Mouse (Mus musculus) c-Kit-negative CD71-positive TER-119-positive erythroid progenitor cells, embryonic 14.5 days (primary cell): ENCODE measurements at regions not wholly inside any gene's neighbourhood (a gene's known extent, or its start where the extent isn't known, plus 50 kb on each side); places are given as distances from the start of the nearest gene placed in this dataset.

Source experiments
- DNase-seq: peaks from one replicate; pipeline ENCODE4 v3.0.0-alpha.2; 2013; ENCODE audit warnings: low read depth, low spot score

- DNase-seq, result no peak
These were observed 77.5 kb upstream of the Gadd45a start for GRCm38 (mm10) chr6:67114753-67115152.

GRCm38 (mm10) chr6:67113686-67114278 is 76.5 kb upstream of the Gadd45a start:
- no peak for DNase-seq

- DNase-seq, result no peak
These were observed 76.0 kb upstream of the Gadd45a start for GRCm38 (mm10) chr6:67113261-67113660.

GRCm38 (mm10) chr6:67112311-67112710 is 75.1 kb upstream of the Gadd45a start:
- no peak for DNase-seq

- DNase-seq, result no peak
These were observed 74.3 kb upstream of the Gadd45a start for GRCm38 (mm10) chr6:67111581-67111980.

- DNase-seq, result no peak
These were observed 73.1 kb upstream of the Gadd45a start for GRCm38 (mm10) chr6:67110391-67110790.

GRCm38 (mm10) chr6:67109774-67110173 is 72.5 kb upstream of the Gadd45a start:
- no peak for DNase-seq

GRCm38 (mm10) chr6:67107517-67107916 is 70.3 kb upstream of the Gadd45a start:
- DNase-seq, result no peak

GRCm38 (mm10) chr6:67106493-67106892 is 69.2 kb upstream of the Gadd45a start:
- no peak for DNase-seq

GRCm38 (mm10) chr6:67105386-67105785 is 68.1 kb upstream of the Gadd45a start:
- no peak for DNase-seq

GRCm38 (mm10) chr6:67104205-67104604 is 66.9 kb upstream of the Gadd45a start:
- DNase-seq, result no peak

GRCm38 (mm10) chr6:67102541-67103134 is 65.4 kb upstream of the Gadd45a start:
- DNase-seq, result no peak

- DNase-seq, result no peak
These were observed 64.8 kb upstream of the Gadd45a start for GRCm38 (mm10) chr6:67102014-67102413.

- no peak for DNase-seq
These were observed 57.2 kb upstream of the Gadd45a start for GRCm38 (mm10) chr6:67094426-67094825.

GRCm38 (mm10) chr6:67093128-67093527 is 55.9 kb upstream of the Gadd45a start:
- no peak for DNase-seq

- DNase-seq, result no peak
These were observed 52.9 kb upstream of the Gadd45a start for GRCm38 (mm10) chr6:67090150-67090549.

- DNase-seq, result no peak
These were observed 52.4 kb upstream of the Gadd45a start for GRCm38 (mm10) chr6:67089530-67090140.

- no peak for DNase-seq
These were observed 51.6 kb upstream of the Gadd45a start for GRCm38 (mm10) chr6:67088741-67089455.

GRCm38 (mm10) chr6:67087837-67088440 is 50.7 kb upstream of the Gadd45a start:
- DNase-seq, result no peak

- no peak for DNase-seq
These were observed 50.1 kb upstream of the Gadd45a start for GRCm38 (mm10) chr6:67087393-67087792.
